Mouse (Mus musculus) hindbrain, postnatal 0 days (tissue): Measurements from ENCODE around the gene Cadm1. TPM values are rescaled to one million over a fixed set of nuclear protein-coding genes. Genes with fewer than 3 reads are reported as not detected.

Source experiments
- ATAC-seq: fragments of 200-750 bp; cut with Nextera tagmentation; 2 replicates; pipeline ENCODE4 v1.8.0; 2017; ENCODE audit warnings: mild to moderate bottlenecking, moderate TSS enrichment, moderate library complexity
- DNase-seq: peaks from one replicate; pipeline ENCODE4 v3.0.0-alpha.2; 2015; ENCODE audit warnings: low spot score
- H3K27ac ChIP-seq: fragments of 300-500 bp; sonication (generic); 2 replicates; pipeline ENCODE4 v1.5.1; 2014; ENCODE audit warnings: mild to moderate bottlenecking
- H3K27me3 ChIP-seq: fragments of 300-500 bp; sonication (generic); 2 replicates; pipeline ENCODE4 v1.6.1; 2014; ENCODE audit warnings: low read length, mixed read lengths; ENCODE audit not compliant: insufficient read depth
- H3K36me3 ChIP-seq: fragments of 300-500 bp; sonication (generic); 2 replicates; pipeline ENCODE4 v1.6.1; 2014; ENCODE audit warnings: low read length, mixed read lengths; ENCODE audit not compliant: insufficient read depth
- H3K4me1 ChIP-seq: fragments of 300-500 bp; sonication (generic); 2 replicates; pipeline ENCODE4 v1.6.1; 2014; ENCODE audit warnings: antibody characterized with exemption, low read length, mixed read lengths; ENCODE audit not compliant: insufficient read depth
- H3K4me2 ChIP-seq: fragments of 300-500 bp; sonication (generic); 2 replicates; pipeline ENCODE4 v1.6.1; 2014; ENCODE audit warnings: low read depth, mild to moderate bottlenecking, low read length, moderate library complexity, mixed read lengths
- H3K4me3 ChIP-seq: fragments of 300-500 bp; sonication (generic); 2 replicates; pipeline ENCODE4 v1.5.1; 2014; ENCODE audit warnings: low read length
- H3K9ac ChIP-seq: fragments of 300-500 bp; sonication (generic); replicated peaks from 2 replicates; pipeline ENCODE4 v1.6.1; 2014; ENCODE audit warnings: mild to moderate bottlenecking, low read length, moderate library complexity, mixed read lengths
- H3K9me3 ChIP-seq: fragments of 300-500 bp; sonication (generic); 2 replicates; pipeline ENCODE4 v1.6.1; 2016; ENCODE audit warnings: low read length, mixed read lengths
- CTCF ChIP-seq: IDR thresholded peaks from 2 replicates; pipeline ENCODE4 v1.5.1; 2016; ENCODE audit warnings: antibody characterized with exemption, control low read depth, low read depth
- WGBS: fragments of 180-500 bp; shearing (Covaris S2); extraction: QIAGEN DNeasy Blood & Tissue Kit; methylation state at CpG from one replicate; pipeline ENCODE4 v1.1.7; 2014; 5-methylcytosine and 5-hydroxymethylcytosine counted together
- polyA plus RNA-seq: library from polyadenylated mRNA; unstranded; fragments of >200 nt; fragmentation: Nextera tagmentation; extraction: Ambion mirVana; gene quantifications from 2 replicates; pipeline ENCODE4 v1.2.1, GENCODE M21; 2015
- total RNA-seq: library from RNA; depleted of rRNA; stranded (reverse); fragments of >200 nt; gene quantifications from 2 replicates; pipeline ENCODE4 v1.2.3, GENCODE M21; 2014

Gene Cadm1
- total and polyA plus RNA-seq, 2 experiments from 2014 or later, result 115 to 203 TPM

DNA sequence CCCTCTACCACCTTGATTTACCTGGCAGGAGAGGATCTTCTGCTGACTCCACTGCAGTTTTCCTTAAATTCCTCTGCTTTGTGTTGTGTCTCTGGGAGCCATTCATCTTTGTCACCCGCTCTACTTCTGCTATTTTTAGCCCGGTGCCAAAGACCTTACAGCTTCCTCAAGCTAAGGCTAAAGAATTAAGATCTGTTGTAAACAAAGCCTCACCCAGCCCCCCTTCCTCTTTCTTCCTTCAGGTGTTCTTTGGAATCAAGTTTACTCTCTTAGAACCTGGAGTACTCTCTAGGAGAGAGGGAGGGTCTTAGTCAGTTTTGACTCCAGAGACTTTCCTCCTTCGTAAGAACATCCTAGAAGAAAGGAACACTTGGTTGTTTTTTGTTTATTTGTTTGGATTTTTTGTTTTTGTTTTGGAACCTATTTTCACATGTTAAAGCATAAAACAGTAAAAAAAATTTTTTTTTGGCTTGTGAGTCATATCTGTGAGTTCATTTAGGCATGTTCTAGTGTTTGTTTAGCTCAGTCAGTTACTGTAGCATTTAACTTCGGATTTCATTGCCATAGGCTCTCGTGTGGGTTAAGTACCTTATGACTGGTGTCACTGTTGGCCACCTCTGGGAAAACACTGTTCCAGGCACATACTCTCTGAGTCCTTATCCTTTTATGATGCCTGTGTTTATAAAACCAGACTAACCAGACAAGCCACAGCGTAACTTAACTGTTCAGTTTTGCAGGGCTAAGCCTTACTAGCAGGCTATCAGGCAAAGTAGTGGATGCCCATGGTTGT lies 51.8 kb downstream of the Cadm1 start:
- Histone ChIP-seq H3K27me3 (no peaks in the 10 kb centered on the region), H3K9me3 (no peaks in the 10 kb centered on the region), H3K36me3 (no peaks in the 10 kb centered on the region), H3K9ac (no peak overlapping the region), H3K4me2 (no peak overlapping the region), H3K4me1 (0 out of 2 replicates have a peak, but pooled peaks cover 4% of the 10 kb centered on the region), H3K27ac (no peak overlapping the region), H3K4me3 (no peak overlapping the region)
- no peak for ATAC-seq
- no peak for TF ChIP-seq CTCF
- peak; percentile 25 for DNase-seq
- 71% methylated on average over 6 of the region's 6 CpGs for WGBS

DNA sequence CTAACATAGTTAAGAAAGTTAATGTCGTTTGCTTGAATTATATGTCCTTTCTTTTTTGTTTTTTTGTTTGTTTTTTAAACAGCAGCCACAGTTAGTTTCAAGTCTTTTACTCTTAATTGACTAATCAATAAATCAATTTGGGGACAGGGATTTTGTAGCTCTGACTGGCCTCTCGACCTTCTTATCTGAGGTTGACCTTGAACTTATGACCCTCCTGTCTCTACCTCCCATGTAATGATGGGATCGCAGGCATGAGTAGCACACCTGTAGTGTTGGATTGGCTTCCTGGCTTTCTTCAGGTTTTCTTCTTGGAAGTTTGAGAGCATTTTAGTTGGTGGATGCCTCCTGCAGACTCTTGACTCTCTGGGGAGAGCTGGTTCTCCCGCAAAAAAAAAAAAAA lies 53.3 kb downstream of the Cadm1 start:
- ATAC-seq, result no peak

DNA sequence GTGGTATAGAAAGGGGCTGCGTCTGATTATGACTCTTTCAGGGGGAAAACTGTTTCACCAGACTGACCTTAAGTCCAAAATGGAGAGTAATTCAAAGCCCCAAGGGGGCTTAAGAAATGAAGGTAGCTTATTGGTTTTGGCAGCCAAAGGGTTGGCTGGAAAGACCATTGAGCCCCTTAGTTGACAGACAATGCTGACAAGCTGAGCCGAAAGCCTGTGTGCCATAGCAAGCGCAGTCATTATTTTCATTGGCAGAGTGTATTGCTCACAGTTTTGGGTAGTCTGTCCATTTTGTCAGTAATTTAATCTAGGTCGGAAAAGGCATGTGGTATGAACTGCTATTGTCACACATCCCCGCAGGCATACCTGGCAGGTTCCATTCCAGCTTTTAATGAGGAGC lies 56.2 kb downstream of the Cadm1 start:
- Histone ChIP-seq H3K9me3 (no peaks in the 10 kb centered on the region), H3K9ac (no peak overlapping the region), H3K27ac (no peak overlapping the region), H3K4me3 (no peak overlapping the region), H3K27me3 (no peaks in the 10 kb centered on the region), H3K36me3 (no peaks in the 10 kb centered on the region), H3K4me2 (no peak overlapping the region), H3K4me1 (peaks cover 8% of the 10 kb centered on the region; the same call in 1 of the 2 replicates)
- no peak for TF ChIP-seq CTCF
- 39% methylated on average over 5 of the region's 5 CpGs for WGBS
- DNase-seq (no peak), ATAC-seq (no peak)

More for the DNA sequence above, 53.3 kb downstream of the Cadm1 start:
- Histone ChIP-seq H3K27ac (no peak overlapping the region), H3K27me3 (no peaks in the 10 kb centered on the region), H3K9me3 (no peaks in the 10 kb centered on the region), H3K4me1 (peaks cover 8% of the 10 kb centered on the region; the same call in 1 of the 2 replicates), H3K9ac (no peak overlapping the region), H3K36me3 (no peaks in the 10 kb centered on the region), H3K4me2 (no peak overlapping the region), H3K4me3 (no peak overlapping the region)
- 93% methylated on average over 4 of the region's 4 CpGs for WGBS
- no peak for TF ChIP-seq CTCF
- no peak for DNase-seq

DNA sequence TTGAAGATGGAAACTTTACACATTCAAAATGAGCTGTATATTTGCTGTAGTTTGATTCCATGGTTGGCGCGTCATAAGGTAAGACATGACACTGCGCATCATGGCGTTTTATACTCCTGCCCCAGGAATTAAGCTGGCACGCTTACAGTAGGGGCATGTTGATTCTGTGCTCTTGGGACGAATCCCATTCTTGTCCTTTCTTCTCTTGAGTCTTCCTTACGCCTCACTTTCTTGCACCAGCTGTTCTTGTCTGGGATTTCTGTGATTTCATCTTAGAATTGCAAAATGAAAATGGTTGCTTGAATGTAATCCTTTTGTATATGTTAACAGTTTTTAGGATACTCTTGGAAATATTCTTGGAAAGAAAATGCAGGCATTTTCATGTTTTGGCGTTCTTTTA lies 56.9 kb downstream of the Cadm1 start:
- no peak for TF ChIP-seq CTCF
- Histone ChIP-seq H3K36me3 (no peaks in the 10 kb centered on the region), H3K9ac (no peak overlapping the region), H3K4me3 (no peak overlapping the region), H3K27me3 (no peaks in the 10 kb centered on the region), H3K4me2 (no peak overlapping the region), H3K27ac (no peak overlapping the region), H3K4me1 (peaks cover 8% of the 10 kb centered on the region; the same call in 1 of the 2 replicates), H3K9me3 (no peaks in the 10 kb centered on the region)
- no peak for ATAC-seq
- WGBS, result 48% methylated on average over 8 of the region's 8 CpGs
- DNase-seq, result no peak

DNA sequence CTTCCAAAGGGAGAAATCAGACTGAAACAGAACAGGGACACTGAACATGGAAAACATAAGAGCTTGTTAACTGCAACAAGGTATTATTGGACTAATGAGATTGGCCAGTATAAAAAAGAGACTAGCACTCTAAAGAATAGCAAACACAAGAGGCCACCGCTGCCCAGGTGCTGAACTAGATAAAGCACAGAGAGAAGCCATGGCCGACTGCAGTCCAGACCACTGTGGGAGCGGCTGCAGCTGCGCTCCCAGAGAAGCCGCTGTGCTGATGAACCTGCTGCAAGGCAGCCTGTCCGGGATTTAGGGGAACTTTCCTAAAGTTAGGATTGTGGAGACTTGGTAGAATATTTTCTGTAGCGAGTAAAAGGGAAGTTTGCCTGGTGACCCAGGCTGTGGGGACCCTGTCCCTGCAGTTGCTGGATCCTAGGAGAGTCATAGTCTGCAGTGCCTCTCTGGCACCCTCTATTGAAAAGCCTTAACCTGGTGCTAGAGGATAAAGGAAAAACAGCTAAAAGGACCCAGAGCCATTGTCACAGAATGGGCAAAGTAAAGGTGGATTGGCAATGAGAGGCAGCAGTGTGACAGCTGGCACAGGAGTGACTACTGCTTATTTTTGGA lies 57.7 kb downstream of the Cadm1 start:
- H3K4me1 ChIP-seq, result peaks cover 8% of the 10 kb centered on the region; the same call in 1 of the 2 replicates
- no peak overlapping the region for H3K27ac ChIP-seq
- ATAC-seq (no peak), DNase-seq (peak; percentile 53)
- H3K4me3 ChIP-seq, result no peak overlapping the region
- no peaks in the 10 kb centered on the region for H3K27me3 ChIP-seq
- H3K36me3 ChIP-seq, result no peaks in the 10 kb centered on the region
- peak; percentile 67 for TF ChIP-seq CTCF
- no peak overlapping the region for H3K9ac ChIP-seq
- WGBS, result 45% methylated on average over 7 of the region's 7 CpGs
- H3K4me2 ChIP-seq, result no peak overlapping the region
- H3K9me3 ChIP-seq, result no peaks in the 10 kb centered on the region

DNA sequence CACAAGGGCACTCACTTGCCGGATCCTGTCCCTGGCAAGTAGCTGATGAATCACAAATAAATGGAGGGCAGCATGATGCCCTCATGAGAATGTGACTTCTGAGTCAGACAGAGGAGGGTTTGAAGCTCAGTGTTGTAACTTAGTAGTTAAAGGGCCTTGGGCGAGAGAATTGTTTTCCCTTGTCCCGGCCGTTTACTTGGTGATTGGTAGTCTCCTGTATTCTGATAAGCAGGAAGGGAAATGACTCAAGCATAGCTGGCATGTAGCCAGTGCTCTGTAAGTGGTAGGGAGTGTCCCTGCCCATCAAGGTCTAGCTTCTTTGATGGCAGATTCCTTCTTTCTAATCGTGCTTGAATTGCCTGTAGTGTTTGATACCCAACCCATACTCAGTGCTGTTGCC lies 59.9 kb downstream of the Cadm1 start:
- TF ChIP-seq CTCF, result no peak
- no peak overlapping the region for H3K4me2 ChIP-seq

DNA sequence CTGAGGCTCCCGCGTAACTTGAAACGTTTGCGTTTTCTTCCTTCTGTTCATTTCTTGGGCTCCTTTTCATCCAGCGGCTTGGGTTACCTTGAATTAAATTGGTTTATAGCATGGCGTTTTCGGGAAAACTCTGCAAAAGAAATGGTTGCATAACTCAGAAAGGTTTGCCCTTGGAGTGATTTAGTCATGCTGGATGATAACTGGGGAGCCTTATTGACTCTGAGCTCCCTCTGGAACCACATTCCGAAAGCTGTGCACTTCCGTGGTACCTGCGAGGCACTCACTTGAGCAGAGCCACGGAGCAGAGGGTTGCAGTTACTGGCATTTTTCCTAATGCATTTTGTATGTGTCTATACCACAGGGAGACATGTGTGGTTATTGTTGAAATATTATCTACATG lies 71.6 kb downstream of the Cadm1 start:
- no peaks in the 10 kb centered on the region for H3K9me3 ChIP-seq
- no peak overlapping the region for H3K27ac ChIP-seq
- no peak for TF ChIP-seq CTCF
- no peak overlapping the region for H3K4me2 ChIP-seq
- no peak overlapping the region for H3K9ac ChIP-seq
- WGBS, result 80% methylated on average over 11 of the region's 11 CpGs
- DNase-seq, result no peak
- no peak for ATAC-seq
- H3K4me3 ChIP-seq, result no peak overlapping the region
- no peaks in the 10 kb centered on the region for H3K36me3 ChIP-seq
- no peaks in the 10 kb centered on the region for H3K4me1 ChIP-seq
- H3K27me3 ChIP-seq, result no peaks in the 10 kb centered on the region

More for the DNA sequence above, 59.9 kb downstream of the Cadm1 start:
- H3K4me1 ChIP-seq, result peaks cover 8% of the 10 kb centered on the region; the same call in 1 of the 2 replicates
- no peak overlapping the region for H3K4me3 ChIP-seq
- H3K9me3 ChIP-seq, result no peaks in the 10 kb centered on the region
- no peaks in the 10 kb centered on the region for H3K27me3 ChIP-seq
- no peak for DNase-seq
- 58% methylated on average over 5 of the region's 5 CpGs for WGBS
- H3K36me3 ChIP-seq, result no peaks in the 10 kb centered on the region
- no peak overlapping the region for H3K27ac ChIP-seq
- no peak for ATAC-seq
- H3K9ac ChIP-seq, result no peak overlapping the region
